Mouse (Mus musculus) myocyte (in vitro differentiated cells): ENCODE measurements around the gene Paxx. TPM values are rescaled to one million over a fixed set of nuclear protein-coding genes. Genes with fewer than 3 reads are reported as not detected.
A peak's percentile ranks its signal among the peaks of the same experiment; 100 is the strongest.

Source experiments
- H3K27me3 ChIP-seq: one replicate; pipeline ENCODE4 v1.6.1; 2011; ENCODE audit not compliant: control insufficient read depth, insufficient read depth, insufficient read length
- H3K36me3 ChIP-seq: one replicate; pipeline ENCODE4 v1.6.1; 2011; ENCODE audit not compliant: control insufficient read depth, insufficient read depth
- H3K4me2 ChIP-seq: one replicate; pipeline ENCODE4 v1.6.1; 2011; ENCODE audit warnings: low read depth, control low read depth
- H3K4me3 ChIP-seq: one replicate; pipeline ENCODE4 v1.5.1; 2011; ENCODE audit warnings: mild to moderate bottlenecking, control low read depth, moderate library complexity
- H3K79me2 ChIP-seq: one replicate; pipeline ENCODE4 v1.6.1; 2011; ENCODE audit not compliant: control insufficient read depth, insufficient read depth
- H3ac ChIP-seq: one replicate; pipeline ENCODE4 v1.6.1; 2011; ENCODE audit not compliant: control insufficient read depth, insufficient read length
- CEBPB ChIP-seq: IDR thresholded peaks from 2 replicates; pipeline ENCODE4 v1.6.1; 2011; ENCODE audit warnings: mild to moderate bottlenecking, moderate library complexity; ENCODE audit not compliant: poor library complexity, insufficient read depth, severe bottlenecking
- E2F4 ChIP-seq: IDR thresholded peaks from one replicate; pipeline ENCODE4 v1.6.1; 2011; ENCODE audit warnings: mild to moderate bottlenecking, control low read depth, moderate library complexity; ENCODE audit not compliant: insufficient read depth
- MAX ChIP-seq: IDR thresholded peaks from one replicate; pipeline ENCODE4 v1.6.1; 2011; ENCODE audit warnings: low read depth, mild to moderate bottlenecking, control low read depth
- MYOD1 ChIP-seq, 3 experiments: IDR thresholded peaks; one replicate each; pipeline ENCODE4 v1.6.1; 2011; ENCODE audit warnings: control low read depth in 2 of 3, low read depth in 2 of 3, mild to moderate bottlenecking in 2 of 3, moderate library complexity in 1 of 3; ENCODE audit not compliant: insufficient read length in 2 of 3, control insufficient read depth in 1 of 3
- MYOG ChIP-seq, 3 experiments: IDR thresholded peaks; one replicate each; pipeline ENCODE4 v1.6.1; 2011; ENCODE audit warnings: control low read depth in 2 of 3, low read depth in 2 of 3, mild to moderate bottlenecking in 2 of 3; ENCODE audit not compliant: insufficient read length in 2 of 3, control insufficient read depth in 1 of 3, insufficient read depth in 1 of 3
- POLR2A ChIP-seq: IDR thresholded peaks from one replicate; pipeline ENCODE4 v1.6.1; 2011; ENCODE audit warnings: low read depth, mild to moderate bottlenecking, control low read depth, moderate library complexity; ENCODE audit not compliant: insufficient read length
- POLR2AphosphoS2 ChIP-seq: IDR thresholded peaks from one replicate; pipeline ENCODE4 v1.6.1; 2011; ENCODE audit warnings: low read depth, control low read depth; ENCODE audit not compliant: insufficient read length
- REST ChIP-seq: IDR thresholded peaks from one replicate; pipeline ENCODE4 v1.6.1; 2011; ENCODE audit warnings: mild to moderate bottlenecking, control low read depth, moderate library complexity; ENCODE audit not compliant: insufficient read depth, insufficient read length
- SRF ChIP-seq: IDR thresholded peaks from one replicate; pipeline ENCODE4 v1.6.1; 2011; ENCODE audit warnings: low read depth; ENCODE audit not compliant: control insufficient read depth, insufficient read length
- TCF12 ChIP-seq: IDR thresholded peaks from one replicate; pipeline ENCODE4 v1.6.1; 2011; ENCODE audit warnings: mild to moderate bottlenecking, control low read depth; ENCODE audit not compliant: poor library complexity, insufficient read depth, severe bottlenecking
- TCF3 ChIP-seq: IDR thresholded peaks from one replicate; pipeline ENCODE4 v1.6.1; 2011; ENCODE audit warnings: low read depth, control low read depth; ENCODE audit not compliant: insufficient read length
- USF1 ChIP-seq: IDR thresholded peaks from one replicate; pipeline ENCODE4 v1.6.1; 2011; ENCODE audit warnings: low read depth, mild to moderate bottlenecking, control low read depth, moderate library complexity
- polyA plus RNA-seq: library from polyadenylated mRNA; unstranded; fragments of >200 nt; fragmentation: generic; extraction: Trizol; gene quantifications from one replicate; pipeline ENCODE4 v1.2.1, GENCODE M21; 2012; ENCODE audit warnings: missing spikeins

Gene Paxx
- polyA plus RNA-seq, 1 experiment = 64.3 TPM

- H3K27me3 ChIP-seq = peaks cover 34% of the 10 kb centered on the region
Observed at GRCm38 (mm10) chr2:25482969-25483368, 22.1 kb upstream of the Paxx start.

GRCm38 (mm10) chr2:25480541-25480940 is 19.6 kb upstream of the Paxx start:
- no peak overlapping the region for H3ac ChIP-seq

More at GRCm38 (mm10) chr2:25482969-25483368, 22.1 kb upstream of the Paxx start:
- TF ChIP-seq POLR2A (no peak), TCF12 (no peak), USF1 (no peak), SRF (no peak), MYOG (IDR thresholded peaks at IDR 0.05; ENCODE audit: control insufficient read depth in 1 of 3, insufficient read depth in 1 of 3, insufficient read length in 2 of 3, low read depth in 2 of 3) (no peak), POLR2AphosphoS2 (no peak), CEBPB (no peak), MYOD1 (IDR thresholded peaks at IDR 0.05; ENCODE audit: control insufficient read depth in 1 of 3, insufficient read length in 2 of 3, low read depth in 2 of 3) (no peak), MAX (no peak), REST (no peak), E2F4 (no peak), TCF3 (no peak)
- H3K4me3 ChIP-seq = no peak overlapping the region
- no peak overlapping the region for H3ac ChIP-seq
- no peaks in the 10 kb centered on the region for H3K79me2 ChIP-seq
- H3K36me3 ChIP-seq = no peaks in the 10 kb centered on the region
- H3K4me2 ChIP-seq = no peak overlapping the region

GRCm38 (mm10) chr2:25479551-25480311 is 18.8 kb upstream of the Paxx start:
- Histone ChIP-seq H3ac (no peak overlapping the region), H3K27me3 (peaks cover 45% of the 10 kb centered on the region), H3K4me2 (peak overlapping the region; percentile 28), H3K79me2 (no peaks in the 10 kb centered on the region), H3K4me3 (no peak overlapping the region), H3K36me3 (no peaks in the 10 kb centered on the region)
- TF ChIP-seq SRF (no peak), MYOD1 (IDR thresholded peaks at IDR 0.05; ENCODE audit: control insufficient read depth in 1 of 3, insufficient read length in 2 of 3, low read depth in 2 of 3) (no peak), POLR2A (no peak), TCF3 (no peak), MYOG (IDR thresholded peaks at IDR 0.05; ENCODE audit: control insufficient read depth in 1 of 3, insufficient read depth in 1 of 3, insufficient read length in 2 of 3, low read depth in 2 of 3) (no peak)

More at GRCm38 (mm10) chr2:25480541-25480940, 19.6 kb upstream of the Paxx start:
- peaks cover 46% of the 10 kb centered on the region for H3K27me3 ChIP-seq
- no peak overlapping the region for H3K4me2 ChIP-seq
- TF ChIP-seq POLR2AphosphoS2 = no peak
- no peak for TF ChIP-seq MAX
- TF ChIP-seq E2F4 = no peak
- no peak for TF ChIP-seq REST
- TF ChIP-seq TCF12 = no peak
- TF ChIP-seq CEBPB = no peak
- no peaks in the 10 kb centered on the region for H3K36me3 ChIP-seq
- H3K4me3 ChIP-seq = no peak overlapping the region
- no peaks in the 10 kb centered on the region for H3K79me2 ChIP-seq

GRCm38 (mm10) chr2:25477967-25478675 is 17.2 kb upstream of the Paxx start:
- Histone ChIP-seq H3K4me2 (no peak overlapping the region), H3K27me3 (peaks cover 34% of the 10 kb centered on the region), H3K4me3 (no peak overlapping the region), H3K79me2 (no peaks in the 10 kb centered on the region), H3ac (no peak overlapping the region), H3K36me3 (no peaks in the 10 kb centered on the region)
- no peak for TF ChIP-seq POLR2A
- no peak for TF ChIP-seq MAX
- TF ChIP-seq MYOD1 (IDR thresholded peaks at IDR 0.05; ENCODE audit: control insufficient read depth in 1 of 3, insufficient read length in 2 of 3, low read depth in 2 of 3) = no peak
- TF ChIP-seq MYOG (IDR thresholded peaks at IDR 0.05; ENCODE audit: control insufficient read depth in 1 of 3, insufficient read depth in 1 of 3, insufficient read length in 2 of 3, low read depth in 2 of 3) = no peak
- TF ChIP-seq REST = no peak
- no peak for TF ChIP-seq SRF
- no peak for TF ChIP-seq TCF3
- no peak for TF ChIP-seq USF1
- no peak for TF ChIP-seq CEBPB
- TF ChIP-seq E2F4 = no peak
- TF ChIP-seq POLR2AphosphoS2 = no peak

GRCm38 (mm10) chr2:25477541-25477940 is 16.6 kb upstream of the Paxx start:
- Histone ChIP-seq H3ac (no peak overlapping the region), H3K27me3 (peaks cover 34% of the 10 kb centered on the region), H3K36me3 (no peaks in the 10 kb centered on the region), H3K79me2 (no peaks in the 10 kb centered on the region), H3K4me2 (no peak overlapping the region), H3K4me3 (no peak overlapping the region)
- TF ChIP-seq POLR2A = no peak
- TF ChIP-seq E2F4 = no peak
- TF ChIP-seq CEBPB = no peak
- no peak for TF ChIP-seq SRF
- no peak for TF ChIP-seq MAX
- no peak for TF ChIP-seq POLR2AphosphoS2
- no peak for TF ChIP-seq MYOD1 (IDR thresholded peaks at IDR 0.05; ENCODE audit: control insufficient read depth in 1 of 3, insufficient read length in 2 of 3, low read depth in 2 of 3)
- no peak for TF ChIP-seq TCF3
- TF ChIP-seq MYOG (IDR thresholded peaks at IDR 0.05; ENCODE audit: control insufficient read depth in 1 of 3, insufficient read depth in 1 of 3, insufficient read length in 2 of 3, low read depth in 2 of 3) = no peak
